Mouse (Mus musculus) liver, postnatal 0 days (tissue): ENCODE measurements around the gene Ctf1.

Experiments used
- CTCF ChIP-seq: sonication (generic); IDR thresholded peaks from 2 replicates; pipeline ENCODE4 v1.5.1; 2016; ENCODE audit warnings: antibody characterized with exemption, low read depth
- EP300 ChIP-seq: IDR thresholded peaks from 2 replicates; pipeline ENCODE4 v1.6.1; 2016; ENCODE audit warnings: antibody characterized with exemption, low read depth, mild to moderate bottlenecking

DNA sequence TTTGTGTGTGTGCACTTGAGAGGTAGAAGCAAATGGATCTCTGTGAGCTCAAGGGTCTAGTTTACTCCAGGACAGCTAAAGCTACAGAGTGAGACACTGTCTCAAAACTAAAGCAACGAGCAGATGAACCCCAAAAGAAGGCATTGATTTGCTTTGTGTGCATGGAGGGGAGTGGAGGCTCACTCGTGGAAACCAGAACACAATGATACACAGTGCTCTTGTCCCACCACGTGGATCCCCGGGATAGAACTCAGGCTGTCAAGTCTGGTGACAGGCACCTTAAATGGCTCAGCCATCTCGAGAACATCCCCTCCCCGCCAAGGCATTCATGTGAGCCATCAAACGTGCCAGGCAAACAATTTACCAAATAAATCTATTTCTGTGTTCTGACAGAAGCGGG, 45.4 kb upstream of the Ctf1 start:
- TF ChIP-seq CTCF (no peak), EP300 (no peak)
